Mouse (Mus musculus): ENCODE measurements around the gene St6galnac3.

DNA sequence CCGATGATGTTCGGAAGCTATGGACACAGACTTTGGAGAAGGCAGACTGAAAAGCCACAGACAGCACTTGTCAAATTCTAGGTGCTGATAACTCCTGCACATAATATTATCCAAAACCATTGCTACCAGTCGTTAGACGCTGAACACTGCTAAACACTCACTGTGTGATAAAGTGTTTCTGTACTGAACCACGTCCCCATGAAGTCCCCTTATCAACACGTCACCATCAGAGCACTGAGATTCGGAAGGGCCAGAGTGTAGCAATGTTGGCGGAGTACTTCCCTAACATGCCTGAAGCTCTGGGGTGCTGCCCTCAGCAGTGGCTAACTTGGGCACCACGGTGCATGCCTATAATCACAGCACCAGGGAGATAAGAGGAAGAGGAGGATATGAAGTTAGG, 43.3 kb downstream of the St6galnac3 start:
- TF ChIP-seq CTCF (IDR thresholded peaks at IDR 0.05; ENCODE audit: borderline replicate concordance, insufficient read depth, low read length): no peak
- no peak for TF ChIP-seq POLR2A (IDR thresholded peaks at IDR 0.05; ENCODE audit: low read depth, low read length)

Data from embryonic fibroblast, embryonic 13.5 days (primary cell).